Mouse (Mus musculus): Measurements from ENCODE around the gene Spr.
A peak's percentile ranks its signal among the peaks of the same experiment; 100 is the strongest.
"Not testable (repeated sequence)": the region's sequence is repeated elsewhere in the genome, so short reads cannot be mapped to it uniquely, and the experiment has no call there.

Gene Spr

DNA sequence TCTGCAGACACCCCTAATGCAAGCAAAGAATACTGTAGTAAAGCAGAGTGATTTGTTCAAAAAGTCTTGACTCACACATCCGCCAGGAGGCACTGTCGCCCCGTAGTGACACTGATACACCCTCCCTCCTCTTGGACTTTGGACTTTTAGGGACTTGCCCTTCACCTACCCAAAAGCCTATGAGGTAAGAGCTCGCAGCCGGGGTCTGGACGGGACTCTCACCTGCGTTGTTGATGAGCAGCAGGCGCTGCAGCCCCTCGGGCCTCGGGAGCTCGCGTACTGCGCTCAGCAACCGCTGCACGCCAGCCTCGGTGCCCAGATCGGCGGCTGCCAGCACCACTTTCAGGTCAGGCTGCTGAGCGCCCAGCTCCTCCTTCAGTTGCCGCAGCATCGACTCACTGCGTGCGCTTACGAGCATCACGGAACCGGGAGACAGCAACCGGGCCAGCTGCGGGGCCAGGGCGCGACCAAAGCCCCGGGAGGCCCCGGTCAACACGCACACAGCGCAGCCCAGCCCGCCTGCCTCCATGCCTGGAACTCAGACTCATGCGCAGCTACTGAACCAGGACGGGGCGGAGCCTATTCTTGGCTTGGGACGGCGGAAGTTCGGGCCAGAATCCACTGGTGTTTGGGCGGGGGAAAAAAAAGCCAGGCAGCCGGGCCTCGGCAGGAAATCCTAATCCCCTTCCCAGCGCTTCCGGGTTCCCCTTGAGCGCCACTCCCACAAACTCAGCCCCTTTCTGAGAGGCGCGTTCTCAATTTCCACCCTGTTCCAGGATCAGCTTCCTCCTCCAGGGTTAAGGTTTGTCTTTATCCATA is at the start of gene Spr:
Gene Spr (minus strand): TSS at position 550 of the 819 bp plus-strand sequence.
- DNase-seq, result peak; percentile 100

DNA sequence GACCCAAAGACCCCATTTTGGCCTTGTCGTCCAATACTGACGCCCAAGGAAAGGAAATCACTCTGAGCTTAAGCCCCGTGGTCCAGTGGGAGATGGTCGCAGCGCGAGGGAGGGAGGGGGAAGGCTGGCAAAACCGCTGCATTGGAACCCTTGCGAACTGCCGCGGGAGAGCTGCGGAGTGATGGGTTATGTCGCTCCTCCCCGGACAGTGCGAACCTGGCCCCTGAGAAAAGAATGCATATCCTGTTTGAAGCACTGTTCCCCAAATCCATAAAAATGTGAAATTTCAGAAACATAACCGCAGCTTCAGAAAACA is 49.1 kb upstream of the Spr start:
- no peak for DNase-seq

DNA sequence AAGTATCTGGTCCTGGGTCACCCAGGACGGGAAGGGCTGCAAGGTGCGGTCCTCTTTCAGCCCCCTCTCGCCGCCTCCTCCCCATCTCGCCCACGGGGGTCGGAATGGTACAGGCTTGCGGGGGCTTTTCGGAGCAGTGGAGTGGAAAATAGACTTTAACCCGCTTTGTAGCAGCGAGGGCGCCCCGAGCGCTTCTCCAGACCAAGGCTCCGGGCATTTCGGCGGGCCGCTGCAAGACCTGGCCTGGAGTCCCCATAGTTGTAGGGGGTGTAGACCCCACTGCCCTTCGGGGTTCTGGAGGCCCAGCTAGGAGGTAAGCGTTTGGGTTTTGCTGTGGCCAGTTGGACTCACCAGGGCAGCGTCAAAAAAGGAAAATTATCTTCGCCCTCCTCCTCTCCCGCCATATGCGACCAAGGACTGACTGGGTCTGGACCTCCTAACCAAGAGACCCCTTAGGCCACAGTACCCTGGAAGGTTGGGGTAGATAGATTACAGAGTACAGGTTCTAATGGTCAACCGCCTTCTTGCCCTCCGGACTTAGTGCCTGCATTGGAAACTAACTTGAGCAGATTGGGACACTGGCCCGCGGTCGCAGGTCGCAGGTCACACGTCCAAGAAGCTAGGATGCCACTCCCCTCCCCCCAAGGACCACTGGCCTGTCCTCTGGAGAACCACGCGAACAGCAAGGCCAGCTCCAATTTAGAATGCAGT is 48.6 kb upstream of the Spr start:
- no peak for DNase-seq

DNA sequence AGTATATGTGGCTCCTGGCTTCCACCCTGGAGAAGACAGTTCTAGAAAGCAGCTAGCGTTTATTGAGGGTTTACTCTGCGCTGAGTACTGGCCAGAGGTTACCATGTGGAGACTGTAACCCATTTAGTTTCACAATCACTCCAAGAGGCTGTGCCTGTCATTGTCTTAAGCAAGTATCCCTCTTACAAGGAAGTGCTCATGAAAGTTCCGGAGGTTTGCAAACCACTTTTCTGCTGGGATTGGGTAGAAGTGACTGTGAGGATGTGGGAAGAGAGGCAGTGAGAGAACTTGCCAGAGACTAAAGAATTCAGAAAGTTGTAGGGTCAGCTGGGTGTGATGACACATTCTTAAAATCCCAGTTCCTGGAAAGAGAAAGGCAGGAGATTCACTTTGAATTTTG is 46.4 kb upstream of the Spr start:
- DNase-seq, result no peak

DNA sequence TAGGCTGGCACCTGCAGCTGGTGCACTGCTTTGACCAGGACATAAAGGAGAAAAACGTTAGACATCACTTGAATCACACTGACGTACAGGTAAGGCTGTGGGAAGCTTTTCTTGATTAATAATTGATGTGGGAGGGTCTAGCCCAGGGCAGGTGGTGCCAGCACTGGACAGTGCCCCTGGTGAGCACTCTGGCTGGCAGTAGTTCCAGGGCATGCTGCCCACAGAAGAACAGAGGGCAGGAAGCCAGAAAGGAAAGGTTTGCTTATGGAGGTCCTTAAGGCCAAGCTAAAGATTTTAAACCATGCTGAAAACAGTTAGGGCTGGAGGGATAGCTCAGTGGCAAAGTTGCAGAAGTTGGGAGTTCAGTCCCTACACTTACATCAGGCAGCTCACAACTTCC is 42.5 kb upstream of the Spr start:
- DNase-seq, result no peak

DNA sequence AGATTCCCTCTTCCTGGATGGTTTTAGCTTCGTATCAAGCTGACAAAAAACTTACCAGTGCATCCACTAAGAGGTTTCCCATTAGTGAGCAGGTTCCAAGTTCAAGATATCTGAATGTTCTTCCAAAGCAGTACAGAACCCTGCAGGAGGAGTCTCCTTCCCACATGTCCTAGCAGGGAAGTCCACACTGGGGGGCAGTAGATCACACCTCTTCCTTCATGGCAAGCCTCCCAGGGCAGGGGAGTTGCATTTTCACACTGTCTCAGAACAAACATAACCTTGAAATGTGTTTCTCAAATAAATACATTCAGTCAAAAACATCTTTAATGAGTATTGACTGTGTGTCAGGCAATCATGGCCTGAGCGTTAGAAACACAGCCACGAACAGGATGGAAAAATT is 42.0 kb upstream of the Spr start:
- DNase-seq, result no peak

DNA sequence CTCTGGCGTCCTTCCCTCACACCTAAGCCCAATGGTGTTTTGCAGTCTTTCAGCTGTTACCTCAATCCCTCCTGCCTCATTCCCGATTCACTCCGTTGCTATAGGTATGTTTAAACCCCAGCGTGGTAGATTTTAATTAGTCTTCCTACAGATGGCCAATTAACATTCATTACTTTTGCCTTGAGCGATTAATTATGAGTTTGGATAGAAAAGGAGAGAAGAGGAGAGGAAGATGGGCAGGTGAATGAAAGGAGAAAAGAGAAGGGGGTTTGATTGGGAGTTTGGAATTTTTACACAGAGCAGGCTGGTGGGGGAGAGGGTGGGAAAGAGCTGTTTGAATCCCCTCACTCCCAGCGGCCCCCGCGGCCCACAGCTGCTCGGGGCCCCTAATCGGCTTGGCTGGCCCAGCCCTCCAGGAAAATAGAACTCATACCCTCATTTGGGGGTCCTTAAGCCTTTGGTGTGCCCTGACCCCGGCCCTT is 27.9 kb upstream of the Spr start:
- DNase-seq, result no peak

DNA sequence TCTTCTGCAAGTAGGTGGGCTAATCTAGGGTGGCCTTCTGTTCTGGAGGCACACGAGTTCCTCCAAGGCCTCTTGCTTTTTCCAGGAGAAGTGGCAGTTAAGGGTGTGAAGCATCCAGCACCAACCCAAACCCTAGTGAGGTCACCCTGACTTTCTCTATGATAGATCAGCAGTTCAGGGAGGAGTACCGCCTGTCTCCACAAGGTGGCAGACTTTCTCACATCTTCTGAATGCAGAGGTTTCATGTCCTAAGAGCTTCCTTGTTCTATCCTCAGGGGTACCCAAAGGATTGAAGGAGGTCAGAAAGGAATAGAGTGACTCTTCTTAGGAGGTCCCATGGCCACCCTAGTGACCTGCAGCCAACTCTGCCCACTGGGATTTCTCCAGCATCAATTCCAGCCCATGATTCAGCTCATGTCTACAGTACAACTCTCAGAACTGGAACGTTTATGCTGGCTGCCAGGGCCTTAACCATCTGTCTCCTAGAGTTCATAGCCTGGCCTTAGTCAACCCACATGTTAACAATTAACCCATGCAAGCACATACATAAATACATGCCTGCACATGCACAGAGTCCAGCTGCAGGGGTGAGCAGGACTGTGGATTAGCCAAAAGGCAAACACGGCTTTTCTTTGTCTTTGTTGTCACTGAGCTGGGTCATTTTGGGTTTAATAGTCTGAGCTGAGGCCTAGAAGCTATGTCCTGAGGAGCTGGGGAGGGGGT is 22.8 kb upstream of the Spr start:
- peak; percentile 91 for DNase-seq

DNA sequence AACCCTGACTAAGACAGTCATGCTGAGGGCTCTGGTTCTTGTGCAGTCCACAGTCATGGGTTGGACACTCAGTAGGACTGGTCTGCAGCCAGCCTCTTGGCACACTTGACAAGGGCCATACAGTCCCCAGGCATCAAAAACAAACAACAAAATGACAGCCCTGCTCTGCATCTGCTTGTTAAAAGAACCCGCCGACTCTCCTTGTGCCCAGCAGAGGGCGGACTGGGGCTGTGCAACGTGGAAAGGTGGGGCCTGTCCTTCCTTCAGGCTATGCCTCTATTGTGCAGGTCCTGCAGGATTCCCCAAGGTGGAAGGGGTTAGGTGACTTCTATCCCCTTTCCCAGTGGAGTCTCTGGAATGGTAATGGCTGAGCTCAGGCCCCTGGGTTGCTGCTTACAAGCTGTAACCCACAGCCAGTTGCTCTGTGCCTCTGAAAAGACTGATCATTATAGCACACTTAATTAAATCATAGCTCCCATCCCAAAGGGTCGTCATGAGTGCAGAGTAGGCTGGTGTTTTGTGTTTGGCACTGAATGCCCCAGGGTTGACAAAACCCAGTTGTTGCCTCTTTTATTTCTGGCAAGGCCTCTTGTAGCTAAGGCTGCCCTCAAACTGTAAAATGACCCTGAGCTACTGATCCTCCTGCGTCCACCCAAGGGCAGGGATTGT is 21.7 kb upstream of the Spr start:
- DNase-seq, result not testable (repeated sequence)

DNA sequence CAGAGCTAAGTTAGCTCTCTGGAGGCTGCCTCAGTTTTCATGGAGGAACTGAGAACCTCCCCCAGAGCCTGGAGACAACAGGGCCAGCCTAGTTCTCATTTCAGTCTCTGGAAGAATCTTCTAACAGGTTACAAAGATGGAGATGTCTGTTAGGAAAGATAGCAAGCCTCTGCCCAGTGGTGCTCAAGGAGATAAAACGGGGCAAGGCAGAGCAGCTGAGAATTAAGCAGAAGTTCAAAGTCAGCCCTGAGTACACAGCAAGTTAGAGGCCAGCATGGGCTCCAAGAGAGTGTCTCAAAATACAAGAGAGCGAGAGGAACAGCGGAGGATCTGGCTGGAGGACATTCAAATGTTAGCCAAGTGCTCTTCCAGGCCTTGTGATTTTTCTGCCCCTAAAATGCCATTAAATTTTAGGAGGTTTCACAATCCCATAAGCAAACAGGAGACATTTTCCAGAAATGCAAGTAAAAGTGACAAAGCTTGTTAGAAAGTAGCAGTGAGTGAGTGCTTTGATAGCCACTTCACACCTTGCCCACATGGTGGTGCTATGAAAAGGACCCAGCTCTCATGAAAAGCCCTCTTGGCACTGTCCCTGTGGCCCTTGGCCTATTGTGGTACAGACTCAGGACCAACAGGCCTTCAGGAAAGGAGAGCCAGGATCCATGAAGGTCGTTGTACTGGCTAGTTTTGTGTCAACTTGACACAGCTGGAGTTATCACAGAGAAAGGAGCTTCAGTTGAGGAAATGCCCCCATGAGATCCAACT is 20.7 kb upstream of the Spr start:
- not testable (repeated sequence) for DNase-seq

DNA sequence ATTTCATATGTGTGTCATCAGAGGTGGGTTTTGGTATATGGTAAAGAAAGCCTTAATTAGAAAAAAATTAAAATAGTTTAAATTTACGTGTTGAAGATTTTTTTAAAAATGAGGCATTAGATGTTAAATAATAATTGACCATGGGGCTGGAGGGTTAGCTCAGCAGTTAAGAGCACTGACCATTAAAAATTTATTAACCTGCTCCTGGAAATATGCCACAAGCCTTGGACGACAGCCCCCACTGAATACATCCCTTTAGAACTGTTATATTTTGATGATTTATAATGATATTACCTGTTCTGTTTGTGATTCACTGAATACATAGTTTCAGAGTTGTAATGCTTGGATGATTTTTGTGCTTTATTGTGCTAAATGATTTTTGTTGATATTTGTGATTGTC is 19.0 kb upstream of the Spr start:
- not testable (repeated sequence) for DNase-seq

DNA sequence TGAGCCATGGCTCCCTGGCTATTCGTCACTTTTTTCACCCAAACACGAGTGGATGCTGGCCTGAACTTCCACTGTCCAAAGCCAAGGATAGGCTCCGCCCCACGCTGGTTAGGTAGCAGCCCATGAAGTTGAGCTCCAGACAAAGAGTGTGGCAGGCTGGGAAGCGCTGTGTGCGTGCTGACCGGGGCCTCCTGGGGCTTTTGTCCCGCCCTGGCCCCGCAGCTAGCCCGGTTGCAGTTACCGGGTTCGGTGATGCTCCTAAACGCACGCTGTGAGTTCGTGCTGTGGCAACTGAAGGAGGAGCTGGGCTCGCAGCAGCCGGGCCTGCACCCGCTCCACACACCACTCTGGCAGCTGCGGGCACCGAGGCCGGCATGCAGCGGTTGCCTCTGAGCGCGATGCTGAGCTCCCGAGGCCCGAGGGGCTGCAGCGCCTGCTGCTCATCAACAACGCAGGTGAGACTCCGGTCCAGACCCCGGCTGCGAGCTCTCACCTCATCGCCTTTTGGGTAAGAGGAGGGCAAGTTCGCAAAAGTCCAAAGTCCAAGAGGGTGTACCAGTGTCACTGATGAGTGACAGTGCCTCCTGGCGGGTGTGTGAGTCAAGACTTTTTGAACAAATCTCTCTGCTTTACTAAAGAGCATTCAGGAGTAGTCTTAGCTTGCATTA is 17.4 kb upstream of the Spr start:
- DNase-seq, result peak; percentile 95

DNA sequence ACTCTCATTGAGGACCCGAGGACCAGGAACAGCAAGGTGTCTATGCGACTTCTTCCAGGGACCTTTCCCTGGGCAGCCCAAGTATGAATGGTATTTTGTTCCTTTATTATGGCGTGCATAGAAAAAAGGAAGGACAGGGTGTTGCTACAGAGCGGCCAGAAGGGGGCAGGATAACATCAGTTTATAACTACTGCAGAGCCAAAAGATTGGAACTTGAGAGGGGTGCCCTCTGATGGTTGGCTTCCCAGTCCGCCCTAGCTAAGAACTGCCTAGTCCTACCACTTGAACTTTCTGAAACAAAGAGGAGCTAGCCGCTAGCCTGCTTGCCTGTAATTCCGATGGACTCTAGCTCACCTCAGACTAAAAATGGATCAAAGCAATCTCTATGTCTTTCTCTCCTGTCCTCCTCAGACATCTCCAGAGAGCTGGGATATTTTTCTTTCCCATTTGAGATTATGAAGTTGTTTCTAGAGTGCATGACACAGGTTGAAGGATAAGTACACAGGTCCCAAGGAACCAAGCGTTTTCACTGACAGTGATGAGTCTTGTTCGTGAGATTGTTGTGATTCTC is 16.5 kb upstream of the Spr start:
- peak; percentile 96 for DNase-seq

DNA sequence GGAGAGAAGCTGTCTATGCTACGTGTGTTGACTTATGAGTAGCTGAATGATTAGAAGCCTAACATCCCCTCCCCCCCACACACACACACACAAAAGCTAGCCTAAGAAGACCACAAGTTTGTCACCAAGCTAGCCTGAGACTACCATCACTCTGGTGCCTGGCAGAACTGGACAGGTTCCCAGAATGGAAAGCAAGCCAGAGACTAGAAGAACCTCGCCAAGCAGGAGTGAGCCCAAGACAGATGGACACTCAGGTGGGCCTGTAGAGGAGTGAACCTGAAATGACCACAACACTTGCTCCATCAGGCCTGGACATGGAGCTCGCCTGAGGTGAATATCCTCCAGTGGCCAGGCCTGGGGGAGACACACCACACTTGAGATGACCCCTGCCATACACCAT is 12.8 kb upstream of the Spr start:
- no peak for DNase-seq

DNA sequence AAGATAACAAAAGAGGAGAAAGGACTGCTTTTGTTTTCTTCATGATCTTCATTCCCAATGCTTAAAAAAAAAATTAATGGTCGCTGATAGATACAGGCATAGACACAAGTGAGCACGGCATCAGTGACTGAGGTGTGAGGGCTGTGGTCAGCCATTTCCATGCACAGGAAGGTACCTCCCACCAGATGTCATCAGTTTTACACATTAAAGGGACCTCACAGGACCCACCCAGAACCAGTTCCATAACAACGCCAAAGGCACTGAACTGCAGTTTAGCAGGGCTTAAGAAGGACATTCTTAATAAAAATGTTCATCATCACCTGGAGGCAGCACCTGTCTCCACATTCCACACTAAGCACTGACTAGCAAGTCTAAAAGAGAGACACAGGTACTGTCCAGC is 10.1 kb upstream of the Spr start:
- no peak for DNase-seq

DNA sequence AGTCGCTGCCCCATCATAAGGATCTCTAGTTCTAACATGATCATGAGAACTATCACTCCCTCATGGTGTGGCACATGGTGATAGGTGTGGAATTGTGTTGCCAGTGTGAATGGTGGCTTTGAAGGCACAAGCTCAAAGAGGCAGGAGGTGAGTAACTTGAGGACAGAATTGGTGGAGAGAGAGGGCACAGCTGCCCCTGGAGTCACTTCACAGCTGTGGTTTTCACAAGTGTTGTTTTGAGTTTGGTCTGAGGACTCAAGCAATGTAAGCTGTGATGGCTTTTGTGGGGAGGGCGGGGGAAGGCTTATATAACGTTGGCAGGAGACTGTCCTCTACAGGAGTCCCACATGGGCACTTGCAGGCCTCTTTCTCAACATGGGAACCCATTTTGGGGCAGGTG is 6.9 kb upstream of the Spr start:
- no peak for DNase-seq

DNA sequence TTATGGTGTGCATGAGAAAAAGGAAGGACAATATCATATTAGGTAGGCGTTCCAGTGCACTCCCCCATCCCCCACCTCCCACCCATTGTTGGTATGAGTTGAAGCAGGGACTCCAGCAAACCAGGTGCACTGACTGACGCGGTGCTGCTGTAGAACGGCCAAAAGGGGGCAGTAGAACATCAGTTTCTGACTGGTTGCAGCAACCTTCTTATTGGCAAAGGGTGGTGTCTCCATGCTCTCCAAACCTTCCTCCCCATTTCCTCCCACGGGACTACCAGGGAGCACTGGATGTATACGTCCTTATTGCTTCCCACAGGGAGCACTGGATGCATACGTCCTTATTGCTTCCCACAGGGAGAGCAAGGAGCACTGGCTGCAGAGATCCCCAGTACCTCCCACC is 3.4 kb upstream of the Spr start:
- DNase-seq, result peak; percentile 95

DNA sequence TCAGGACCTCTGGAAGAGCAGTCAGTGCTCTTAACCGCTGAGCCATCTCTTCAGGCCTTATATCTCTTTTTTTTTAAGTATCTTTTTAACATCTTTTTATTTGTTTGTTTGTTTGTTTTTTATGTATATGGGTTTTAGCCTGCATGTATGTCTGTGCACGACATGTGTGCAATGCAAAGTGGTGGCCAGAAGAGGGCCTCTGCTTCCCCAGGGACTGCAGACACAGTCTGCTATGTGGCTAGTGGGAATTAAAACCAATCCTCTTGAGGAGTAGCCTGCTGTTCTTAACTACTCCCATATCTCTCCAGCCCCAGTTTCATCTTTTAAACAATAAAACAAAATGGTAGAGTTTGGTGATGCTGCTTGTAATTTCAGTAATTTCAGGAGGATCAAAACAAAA is 2.0 kb upstream of the Spr start:
- DNase-seq, result no peak

DNA sequence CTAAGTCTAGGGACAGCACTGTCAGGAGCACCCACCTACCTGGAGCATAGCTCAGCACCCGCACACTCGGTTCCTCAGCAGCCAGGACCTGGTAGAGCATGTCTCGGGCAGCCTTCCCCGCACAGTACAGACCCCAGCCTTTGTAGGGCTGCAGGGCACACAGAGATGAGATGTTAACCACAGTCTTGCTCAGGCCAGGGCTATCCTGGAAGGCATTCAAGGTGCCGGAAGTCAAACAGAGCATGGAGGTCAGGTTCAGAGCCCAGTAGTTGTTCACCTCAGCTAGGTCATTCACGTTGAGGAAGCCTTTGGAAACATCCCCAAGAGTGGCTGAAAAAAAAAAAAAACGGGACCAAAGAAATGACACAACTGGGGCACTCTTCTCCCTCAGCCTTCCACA is 782 bp downstream of the Spr start:
- DNase-seq, result peak; percentile 91

DNA sequence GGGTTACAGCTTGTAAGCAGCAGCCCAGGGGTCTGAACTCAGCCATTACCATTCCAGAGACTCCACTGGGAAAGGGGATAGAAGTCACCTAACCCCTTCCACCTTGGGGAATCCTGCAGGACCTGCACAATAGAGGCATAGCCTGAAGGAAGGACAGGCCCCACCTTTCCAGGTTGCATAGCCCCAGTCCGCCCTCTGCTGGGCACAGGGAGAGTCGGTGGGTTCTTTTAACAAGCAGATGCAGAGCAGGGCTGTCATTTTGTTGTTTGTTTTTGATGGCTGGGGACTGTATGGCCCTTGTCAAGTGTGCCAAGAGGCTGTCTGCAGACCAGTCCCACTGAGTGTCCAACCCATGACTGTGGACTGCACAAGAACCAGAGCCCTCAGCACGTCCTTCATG is 4.8 kb downstream of the Spr start:
- DNase-seq, result not testable (repeated sequence)

DNA sequence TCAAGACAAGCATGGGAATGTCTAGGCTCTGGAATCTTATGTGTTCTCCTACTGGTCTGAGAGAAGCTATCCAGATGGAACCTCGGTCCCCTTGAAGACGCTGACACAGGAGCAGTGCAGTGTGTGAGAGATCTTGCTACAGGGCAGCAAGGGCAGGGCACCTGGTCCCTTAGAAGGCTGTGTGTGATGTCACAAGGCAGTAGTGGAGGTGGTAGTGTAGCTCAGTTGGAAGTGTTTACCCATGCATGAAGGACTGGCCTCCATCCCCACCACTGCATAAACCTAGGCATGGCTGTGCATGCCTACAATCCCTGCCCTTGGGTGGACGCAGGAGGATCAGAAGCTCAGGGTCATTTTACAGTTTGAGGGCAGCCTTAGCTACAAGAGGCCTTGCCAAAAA is 5.3 kb downstream of the Spr start:
- peak; percentile 90 for DNase-seq

DNA sequence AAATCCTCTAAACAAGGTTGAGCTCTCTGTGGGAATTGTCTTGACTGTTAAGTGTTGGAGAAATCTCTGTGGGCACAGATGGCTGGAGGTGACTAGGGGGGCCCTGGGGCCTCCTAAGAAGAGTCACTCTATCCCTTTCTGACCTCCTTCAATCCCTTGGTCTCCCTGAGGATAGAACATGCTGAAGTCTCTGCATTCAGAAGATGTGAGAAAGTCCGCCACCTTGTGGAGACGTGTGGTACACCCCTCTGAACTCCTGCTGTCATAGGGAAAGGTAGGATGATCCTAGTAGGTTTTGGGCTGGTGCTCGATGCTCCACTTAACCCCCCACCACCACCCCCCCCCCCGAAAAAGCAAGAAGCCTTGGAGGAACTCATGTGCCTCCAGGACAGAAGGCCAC is 5.9 kb downstream of the Spr start:
- peak; percentile 92 for DNase-seq

All from heart, adult 11 months (tissue).